Mouse (Mus musculus): ENCODE measurements around the gene Taf1. TPM values are rescaled to one million over a fixed set of nuclear protein-coding genes. Genes with fewer than 3 reads are reported as not detected.

The Taf1 gene
- polyA plus RNA-seq, 1 experiment = 2.7 TPM

- H3K4me1 ChIP-seq (ENCODE audit: control insufficient read depth, insufficient read depth, low read length) = no peaks in the 10 kb centered on the region
- H3K27ac ChIP-seq (ENCODE audit: control insufficient read depth, insufficient read depth, low read depth, low read length) = no peak overlapping the region
- H3K27me3 ChIP-seq (ENCODE audit: control insufficient read depth, insufficient read depth, low read length) = no peaks in the 10 kb centered on the region
- TF ChIP-seq POLR2A (IDR thresholded peaks at IDR 0.05; ENCODE audit: control insufficient read depth, low read depth, low read length) (no peak), CTCF (IDR thresholded peaks at IDR 0.05; ENCODE audit: control insufficient read depth, insufficient read depth, insufficient replicate concordance, low read depth, low read length) (no peak)
- H3K4me3 ChIP-seq (ENCODE audit: control insufficient read depth, low read depth, low read length) = no peak overlapping the region
- no peaks in the 10 kb centered on the region for H3K36me3 ChIP-seq (ENCODE audit: control insufficient read depth, insufficient read depth, low read length)
These were observed 52.9 kb downstream of the Taf1 start for GRCm38 (mm10) chrX:101585455-101585854.

GRCm38 (mm10) chrX:101616183-101616582 is 83.6 kb downstream of the Taf1 start:
- no peak for TF ChIP-seq POLR2A (IDR thresholded peaks at IDR 0.05; ENCODE audit: control insufficient read depth, low read depth, low read length)
- TF ChIP-seq CTCF (IDR thresholded peaks at IDR 0.05; ENCODE audit: control insufficient read depth, insufficient read depth, insufficient replicate concordance, low read depth, low read length) = no peak
- Histone ChIP-seq H3K27ac (ENCODE audit: control insufficient read depth, insufficient read depth, low read depth, low read length) (no peak overlapping the region), H3K27me3 (ENCODE audit: control insufficient read depth, insufficient read depth, low read length) (no peaks in the 10 kb centered on the region), H3K36me3 (ENCODE audit: control insufficient read depth, insufficient read depth, low read length) (no peaks in the 10 kb centered on the region), H3K4me1 (ENCODE audit: control insufficient read depth, insufficient read depth, low read length) (no peaks in the 10 kb centered on the region), H3K4me3 (ENCODE audit: control insufficient read depth, low read depth, low read length) (no peak overlapping the region)

DNA sequence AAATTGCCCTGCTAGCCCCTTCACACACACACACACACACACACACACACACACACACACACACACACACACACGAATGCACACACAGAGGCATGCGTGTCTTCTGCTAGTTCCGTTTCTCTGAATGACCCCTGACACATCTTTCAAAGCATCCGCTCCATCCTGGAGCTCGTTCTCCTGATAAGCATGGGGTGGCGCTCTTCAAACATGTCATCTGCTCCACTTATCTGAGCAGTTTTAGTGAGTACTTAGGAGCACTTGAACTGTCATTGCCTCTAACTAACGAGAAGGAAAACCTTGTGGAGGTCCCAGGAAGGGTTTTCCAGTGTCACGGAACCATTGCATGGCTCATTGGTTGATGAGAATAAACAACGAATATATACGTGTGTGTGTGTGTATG is 85.4 kb downstream of the Taf1 start:
- no peak overlapping the region for H3K4me3 ChIP-seq (ENCODE audit: control insufficient read depth, low read depth, low read length)
- H3K4me1 ChIP-seq (ENCODE audit: control insufficient read depth, insufficient read depth, low read length) = no peaks in the 10 kb centered on the region
- no peaks in the 10 kb centered on the region for H3K36me3 ChIP-seq (ENCODE audit: control insufficient read depth, insufficient read depth, low read length)
- no peak overlapping the region for H3K27ac ChIP-seq (ENCODE audit: control insufficient read depth, insufficient read depth, low read depth, low read length)
- no peaks in the 10 kb centered on the region for H3K27me3 ChIP-seq (ENCODE audit: control insufficient read depth, insufficient read depth, low read length)
- no peak for TF ChIP-seq CTCF (IDR thresholded peaks at IDR 0.05; ENCODE audit: control insufficient read depth, insufficient read depth, insufficient replicate concordance, low read depth, low read length)
- no peak for TF ChIP-seq POLR2A (IDR thresholded peaks at IDR 0.05; ENCODE audit: control insufficient read depth, low read depth, low read length)

DNA sequence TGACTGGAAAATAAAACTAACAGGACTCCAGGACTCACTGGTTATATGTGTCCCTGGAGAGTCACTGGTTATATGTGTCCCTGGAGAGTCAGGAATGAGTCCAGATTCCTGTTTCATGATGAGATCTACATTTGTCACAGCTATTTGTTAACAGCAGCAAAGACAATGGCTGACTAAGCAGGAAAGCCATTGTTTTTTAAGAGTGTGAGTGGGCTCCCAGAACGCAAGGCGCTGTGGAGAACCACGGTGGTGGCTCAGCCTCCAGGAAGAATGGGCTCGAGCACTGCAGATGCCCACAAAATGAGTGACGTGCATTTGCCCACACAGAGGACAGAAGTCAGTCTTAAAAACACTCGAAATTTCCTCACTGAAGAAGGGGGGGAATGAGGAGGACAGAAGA is 87.8 kb downstream of the Taf1 start:
- H3K27me3 ChIP-seq (ENCODE audit: control insufficient read depth, insufficient read depth, low read length) = no peaks in the 10 kb centered on the region
- no peak for TF ChIP-seq POLR2A (IDR thresholded peaks at IDR 0.05; ENCODE audit: control insufficient read depth, low read depth, low read length)
- no peak for TF ChIP-seq CTCF (IDR thresholded peaks at IDR 0.05; ENCODE audit: control insufficient read depth, insufficient read depth, insufficient replicate concordance, low read depth, low read length)
- H3K4me1 ChIP-seq (ENCODE audit: control insufficient read depth, insufficient read depth, low read length) = no peaks in the 10 kb centered on the region
- H3K27ac ChIP-seq (ENCODE audit: control insufficient read depth, insufficient read depth, low read depth, low read length) = no peak overlapping the region
- H3K4me3 ChIP-seq (ENCODE audit: control insufficient read depth, low read depth, low read length) = no peak overlapping the region
- no peaks in the 10 kb centered on the region for H3K36me3 ChIP-seq (ENCODE audit: control insufficient read depth, insufficient read depth, low read length)

DNA sequence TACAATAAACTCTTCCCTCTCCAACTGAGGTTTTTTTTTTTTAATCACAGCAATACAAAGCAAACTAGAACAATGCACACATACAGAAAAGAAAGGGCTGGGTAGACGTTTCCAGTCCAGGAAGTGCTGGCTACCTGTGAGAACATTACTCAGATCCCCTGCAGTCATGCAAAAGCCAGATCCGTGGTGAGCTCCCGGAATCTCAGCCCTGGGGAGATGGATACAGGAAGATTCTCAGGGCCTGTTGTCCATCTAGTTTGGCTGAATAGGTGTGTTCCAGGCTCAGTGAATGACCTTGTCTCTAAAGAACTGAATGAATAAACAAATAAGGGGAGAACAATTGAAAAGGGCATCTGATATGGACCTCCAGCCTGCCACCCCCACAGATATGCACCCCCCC is 90.0 kb downstream of the Taf1 start:
- Histone ChIP-seq H3K4me1 (ENCODE audit: control insufficient read depth, insufficient read depth, low read length) (no peaks in the 10 kb centered on the region), H3K27me3 (ENCODE audit: control insufficient read depth, insufficient read depth, low read length) (no peaks in the 10 kb centered on the region), H3K36me3 (ENCODE audit: control insufficient read depth, insufficient read depth, low read length) (no peaks in the 10 kb centered on the region), H3K27ac (ENCODE audit: control insufficient read depth, insufficient read depth, low read depth, low read length) (no peak overlapping the region), H3K4me3 (ENCODE audit: control insufficient read depth, low read depth, low read length) (no peak overlapping the region)
- TF ChIP-seq POLR2A (IDR thresholded peaks at IDR 0.05; ENCODE audit: control insufficient read depth, low read depth, low read length) (no peak), CTCF (IDR thresholded peaks at IDR 0.05; ENCODE audit: control insufficient read depth, insufficient read depth, insufficient replicate concordance, low read depth, low read length) (no peak)

GRCm38 (mm10) chrX:101636821-101637525 is 104.4 kb downstream of the Taf1 start:
- Histone ChIP-seq H3K36me3 (ENCODE audit: control insufficient read depth, insufficient read depth, low read length) (no peaks in the 10 kb centered on the region), H3K4me3 (ENCODE audit: control insufficient read depth, low read depth, low read length) (no peak overlapping the region), H3K4me1 (ENCODE audit: control insufficient read depth, insufficient read depth, low read length) (no peaks in the 10 kb centered on the region), H3K27me3 (ENCODE audit: control insufficient read depth, insufficient read depth, low read length) (no peaks in the 10 kb centered on the region), H3K27ac (ENCODE audit: control insufficient read depth, insufficient read depth, low read depth, low read length) (0 out of 2 replicates have a peak overlapping the region, but pooled peaks have one; percentile 36)
- TF ChIP-seq CTCF (IDR thresholded peaks at IDR 0.05; ENCODE audit: control insufficient read depth, insufficient read depth, insufficient replicate concordance, low read depth, low read length) = no peak
- TF ChIP-seq POLR2A (IDR thresholded peaks at IDR 0.05; ENCODE audit: control insufficient read depth, low read depth, low read length) = no peak

GRCm38 (mm10) chrX:101638856-101639255 is 106.3 kb downstream of the Taf1 start:
- Histone ChIP-seq H3K27ac (ENCODE audit: control insufficient read depth, insufficient read depth, low read depth, low read length) (peak overlapping the region; percentile 49; the same call in 1 of the 2 replicates), H3K4me1 (ENCODE audit: control insufficient read depth, insufficient read depth, low read length) (no peaks in the 10 kb centered on the region), H3K4me3 (ENCODE audit: control insufficient read depth, low read depth, low read length) (peak overlapping the region; percentile 92; the same call in 1 of the 2 replicates), H3K36me3 (ENCODE audit: control insufficient read depth, insufficient read depth, low read length) (no peaks in the 10 kb centered on the region), H3K27me3 (ENCODE audit: control insufficient read depth, insufficient read depth, low read length) (no peaks in the 10 kb centered on the region)
- TF ChIP-seq POLR2A (IDR thresholded peaks at IDR 0.05; ENCODE audit: control insufficient read depth, low read depth, low read length) (no peak), CTCF (IDR thresholded peaks at IDR 0.05; ENCODE audit: control insufficient read depth, insufficient read depth, insufficient replicate concordance, low read depth, low read length) (no peak)
